Mouse (Mus musculus) testis, adult 2 months (tissue): ENCODE results near the gene Insc.

Source experiments
- CTCF ChIP-seq: fragments of 200-500 bp; IDR thresholded peaks from 2 replicates; pipeline ENCODE4 v1.5.1; 2012; ENCODE audit warnings: low read depth, mild to moderate bottlenecking, inconsistent platforms, low read length, moderate library complexity; ENCODE audit not compliant: control insufficient read depth, insufficient read depth, insufficient replicate concordance
- POLR2A ChIP-seq: fragments of 200-500 bp; IDR thresholded peaks from 2 replicates; pipeline ENCODE4 v1.6.1; 2012; ENCODE audit warnings: low read depth, mild to moderate bottlenecking, inconsistent platforms, low read length, moderate library complexity; ENCODE audit not compliant: control insufficient read depth

DNA sequence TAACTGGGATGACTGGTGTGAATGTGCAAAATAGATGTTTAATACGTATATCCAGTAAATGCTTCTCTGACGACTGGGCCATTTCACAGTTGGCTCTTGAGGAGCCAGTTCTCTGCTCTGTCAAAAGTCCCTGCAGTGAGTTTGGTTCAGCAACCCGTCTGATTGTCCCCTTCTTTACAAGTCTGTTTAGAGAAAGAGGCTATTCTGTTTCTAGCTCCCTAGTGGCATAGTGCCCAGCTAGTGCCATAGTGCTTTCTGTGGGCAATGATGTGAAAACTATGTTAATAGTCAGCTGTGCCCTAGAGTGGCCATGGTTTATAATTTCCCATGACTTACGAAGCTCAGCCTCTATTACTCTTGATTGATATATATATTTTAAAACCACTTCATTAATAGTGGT is 143.4 kb downstream of the Insc start:
- TF ChIP-seq POLR2A: no peak
- TF ChIP-seq CTCF: no peak
